Mouse (Mus musculus): Measurements from ENCODE around the gene Gpr157. TPM values are rescaled to one million over a fixed set of nuclear protein-coding genes. Genes with fewer than 3 reads are reported as not detected.

The Gpr157 gene
- polyA plus RNA-seq, 1 experiment from 2014 or later, result 0.55 TPM

GRCm38 (mm10) chr4:150135254-150135653 is 48.1 kb downstream of the Gpr157 start:
- ATAC-seq (ENCODE audit: low FRiP score, low TSS enrichment), result no peak
- Histone ChIP-seq H3K4me1 (replicated peaks; ENCODE audit: control insufficient read depth, insufficient read depth) (no peaks in the 10 kb centered on the region), H3K4me3 (ENCODE audit: low read depth, low read length) (no peak overlapping the region), H3K27me3 (ENCODE audit: control insufficient read depth, insufficient read depth, low read length) (no peaks in the 10 kb centered on the region), H3K27ac (replicated peaks) (no peak overlapping the region), H3K9ac (ENCODE audit: low read length) (no peak overlapping the region), H3K9me3 (ENCODE audit: control insufficient read depth, low read length) (no peaks in the 10 kb centered on the region), H3K4me2 (replicated peaks; ENCODE audit: low read depth) (no peak overlapping the region), H3K36me3 (ENCODE audit: control insufficient read depth, insufficient read depth, low read length) (no peaks in the 10 kb centered on the region)
- 77% methylated on average over 7 of the region's 7 CpGs for WGBS
- TF ChIP-seq CTCF (IDR thresholded peaks at IDR 0.05; ENCODE audit: low read depth), result no peak; the same call in 1 of the 2 replicates
- TF ChIP-seq EP300 (optimal IDR thresholded peaks at IDR 0.05), result no peak
- no peak for DNase-seq (ENCODE audit: low spot score)

- ATAC-seq (ENCODE audit: low FRiP score, low TSS enrichment), result peak; percentile 3; the same call in 1 of the 2 replicates
These were observed 49.5 kb downstream of the Gpr157 start for GRCm38 (mm10) chr4:150136693-150137092.

GRCm38 (mm10) chr4:150137368-150138083 is 50.4 kb downstream of the Gpr157 start:
- Histone ChIP-seq H3K36me3 (ENCODE audit: control insufficient read depth, insufficient read depth, low read length) (no peaks in the 10 kb centered on the region), H3K4me1 (replicated peaks; ENCODE audit: control insufficient read depth, insufficient read depth) (no peaks in the 10 kb centered on the region), H3K4me2 (replicated peaks; ENCODE audit: low read depth) (no peak overlapping the region), H3K9me3 (ENCODE audit: control insufficient read depth, low read length) (no peaks in the 10 kb centered on the region), H3K9ac (ENCODE audit: low read length) (no peak overlapping the region), H3K4me3 (ENCODE audit: low read depth, low read length) (no peak overlapping the region), H3K27me3 (ENCODE audit: control insufficient read depth, insufficient read depth, low read length) (no peaks in the 10 kb centered on the region), H3K27ac (replicated peaks) (no peak overlapping the region)
- WGBS, result 88% methylated on average over 7 of the region's 7 CpGs
- ATAC-seq (ENCODE audit: low FRiP score, low TSS enrichment), result no peak
- no peak for DNase-seq (ENCODE audit: low spot score)
- TF ChIP-seq CTCF (IDR thresholded peaks at IDR 0.05; ENCODE audit: low read depth), result no peak
- TF ChIP-seq EP300 (optimal IDR thresholded peaks at IDR 0.05), result no peak

More at GRCm38 (mm10) chr4:150136693-150137092, 49.5 kb downstream of the Gpr157 start:
- WGBS, result 7% methylated on average over 10 of the region's 10 CpGs
- TF ChIP-seq CTCF (IDR thresholded peaks at IDR 0.05; ENCODE audit: low read depth) (peak; percentile 99), EP300 (optimal IDR thresholded peaks at IDR 0.05) (no peak)
- Histone ChIP-seq H3K9ac (ENCODE audit: low read length) (no peak overlapping the region), H3K4me3 (ENCODE audit: low read depth, low read length) (no peak overlapping the region), H3K4me1 (replicated peaks; ENCODE audit: control insufficient read depth, insufficient read depth) (no peaks in the 10 kb centered on the region), H3K36me3 (ENCODE audit: control insufficient read depth, insufficient read depth, low read length) (no peaks in the 10 kb centered on the region), H3K27me3 (ENCODE audit: control insufficient read depth, insufficient read depth, low read length) (no peaks in the 10 kb centered on the region), H3K9me3 (ENCODE audit: control insufficient read depth, low read length) (no peaks in the 10 kb centered on the region), H3K4me2 (replicated peaks; ENCODE audit: low read depth) (no peak overlapping the region), H3K27ac (replicated peaks) (no peak overlapping the region)
- peak; percentile 81 for DNase-seq (ENCODE audit: low spot score)

GRCm38 (mm10) chr4:150138084-150138543 is 50.9 kb downstream of the Gpr157 start:
- H3K9me3 ChIP-seq (ENCODE audit: control insufficient read depth, low read length), result no peaks in the 10 kb centered on the region
- H3K4me3 ChIP-seq (ENCODE audit: low read depth, low read length), result peak overlapping the region; percentile 10; the same call in 1 of the 2 replicates
- peak overlapping the region; percentile 23; the same call in 1 of the 2 replicates for H3K9ac ChIP-seq (ENCODE audit: low read length)
- no peaks in the 10 kb centered on the region for H3K36me3 ChIP-seq (ENCODE audit: control insufficient read depth, insufficient read depth, low read length)
- peak; percentile 87 for DNase-seq (ENCODE audit: low spot score)
- 11% methylated on average over 9 of the region's 9 CpGs for WGBS
- peak overlapping the region; percentile 42; the same call in 1 of the 2 replicates for H3K4me2 ChIP-seq (replicated peaks; ENCODE audit: low read depth)
- no peak overlapping the region for H3K27ac ChIP-seq (replicated peaks)
- no peak; the same call in 1 of the 2 replicates for TF ChIP-seq CTCF (IDR thresholded peaks at IDR 0.05; ENCODE audit: low read depth)
- TF ChIP-seq EP300 (optimal IDR thresholded peaks at IDR 0.05), result no peak
- H3K27me3 ChIP-seq (ENCODE audit: control insufficient read depth, insufficient read depth, low read length), result no peaks in the 10 kb centered on the region
- ATAC-seq (ENCODE audit: low FRiP score, low TSS enrichment), result peak; percentile 82
- no peaks in the 10 kb centered on the region for H3K4me1 ChIP-seq (replicated peaks; ENCODE audit: control insufficient read depth, insufficient read depth)

- peak; percentile 41; the same call in 1 of the 2 replicates for ATAC-seq (ENCODE audit: low FRiP score, low TSS enrichment)
- no peak overlapping the region for H3K4me2 ChIP-seq (replicated peaks; ENCODE audit: low read depth)
- H3K27ac ChIP-seq (replicated peaks), result no peak overlapping the region
- no peak for TF ChIP-seq CTCF (IDR thresholded peaks at IDR 0.05; ENCODE audit: low read depth)
- no peak for TF ChIP-seq EP300 (optimal IDR thresholded peaks at IDR 0.05)
- no peaks in the 10 kb centered on the region for H3K9me3 ChIP-seq (ENCODE audit: control insufficient read depth, low read length)
- peak; percentile 50 for DNase-seq (ENCODE audit: low spot score)
- H3K27me3 ChIP-seq (ENCODE audit: control insufficient read depth, insufficient read depth, low read length), result no peaks in the 10 kb centered on the region
- WGBS, result 57% methylated on average over 13 of the region's 13 CpGs
- no peak overlapping the region for H3K9ac ChIP-seq (ENCODE audit: low read length)
- H3K4me3 ChIP-seq (ENCODE audit: low read depth, low read length), result no peak overlapping the region
- H3K4me1 ChIP-seq (replicated peaks; ENCODE audit: control insufficient read depth, insufficient read depth), result no peaks in the 10 kb centered on the region
- no peaks in the 10 kb centered on the region for H3K36me3 ChIP-seq (ENCODE audit: control insufficient read depth, insufficient read depth, low read length)
These were observed 51.9 kb downstream of the Gpr157 start for GRCm38 (mm10) chr4:150139090-150139489.

GRCm38 (mm10) chr4:150140346-150140745 is 53.2 kb downstream of the Gpr157 start:
- Histone ChIP-seq H3K4me1 (replicated peaks; ENCODE audit: control insufficient read depth, insufficient read depth) (no peaks in the 10 kb centered on the region), H3K9me3 (ENCODE audit: control insufficient read depth, low read length) (no peaks in the 10 kb centered on the region), H3K27ac (replicated peaks) (no peak overlapping the region), H3K4me2 (replicated peaks; ENCODE audit: low read depth) (no peak overlapping the region), H3K4me3 (ENCODE audit: low read depth, low read length) (no peak overlapping the region), H3K27me3 (ENCODE audit: control insufficient read depth, insufficient read depth, low read length) (no peaks in the 10 kb centered on the region), H3K36me3 (ENCODE audit: control insufficient read depth, insufficient read depth, low read length) (no peaks in the 10 kb centered on the region), H3K9ac (ENCODE audit: low read length) (no peak overlapping the region)
- no peak for DNase-seq (ENCODE audit: low spot score)
- TF ChIP-seq EP300 (optimal IDR thresholded peaks at IDR 0.05) (no peak), CTCF (IDR thresholded peaks at IDR 0.05; ENCODE audit: low read depth) (no peak)
- no peak for ATAC-seq (ENCODE audit: low FRiP score, low TSS enrichment)
- WGBS, result 73% methylated on average over 7 of the region's 7 CpGs

Measured in stomach, postnatal 0 days (tissue).